Mouse (Mus musculus) inflammation-experienced regulatory T-cells (primary cell): ENCODE data around the gene Lhcgr. TPM values are rescaled to one million over a fixed set of nuclear protein-coding genes. Genes with fewer than 3 reads are reported as not detected.

ENCODE experiments used
- polyA plus RNA-seq, 2 experiments: library from polyadenylated mRNA; unstranded; fragments of 100-300 nt; shearing (Covaris generic); gene quantifications; one replicate each; pipeline ENCODE4 v1.2.1; 2017

Gene Lhcgr
- under 1 TPM; 0.09 to 0.28 TPM for polyA plus RNA-seq

DNA sequence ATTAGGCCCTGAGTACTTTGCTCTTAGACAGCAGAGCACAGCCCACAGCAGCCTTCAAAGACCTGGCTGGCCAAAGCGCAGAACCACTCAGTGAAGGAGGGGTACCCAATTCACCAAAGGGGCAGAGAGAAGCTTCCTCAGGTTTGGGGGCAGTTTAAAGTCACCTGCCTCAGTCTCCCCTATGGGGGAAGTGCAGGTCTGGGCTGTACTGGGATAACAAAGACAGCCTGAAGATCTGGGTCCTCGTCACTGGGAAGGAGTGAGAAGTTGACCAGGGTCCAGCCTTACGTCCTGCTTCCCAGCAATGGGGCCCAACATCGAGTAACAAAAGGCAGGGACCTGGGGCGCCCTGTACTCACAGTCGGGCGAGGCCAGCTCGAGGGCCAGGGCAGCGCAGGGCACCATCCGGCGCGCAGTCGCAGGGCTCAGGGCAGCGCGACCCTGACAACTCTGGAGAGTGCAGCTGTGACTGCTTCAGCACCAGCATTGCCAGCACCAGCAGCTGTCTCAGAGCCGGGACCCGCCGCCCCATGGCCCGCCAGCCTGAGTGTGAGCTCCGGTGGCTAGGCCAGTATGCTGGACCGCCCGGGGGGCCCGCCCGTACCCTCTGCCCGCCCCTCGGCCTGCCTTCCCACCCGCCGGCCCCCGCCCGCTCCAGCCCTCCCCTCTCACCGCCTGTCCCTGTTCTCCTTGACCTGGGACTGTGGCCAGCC, at the start of gene Lhcgr:
TSS of gene Lhcgr (minus strand) at position 551 of the 713 bp plus-strand sequence.

DNA sequence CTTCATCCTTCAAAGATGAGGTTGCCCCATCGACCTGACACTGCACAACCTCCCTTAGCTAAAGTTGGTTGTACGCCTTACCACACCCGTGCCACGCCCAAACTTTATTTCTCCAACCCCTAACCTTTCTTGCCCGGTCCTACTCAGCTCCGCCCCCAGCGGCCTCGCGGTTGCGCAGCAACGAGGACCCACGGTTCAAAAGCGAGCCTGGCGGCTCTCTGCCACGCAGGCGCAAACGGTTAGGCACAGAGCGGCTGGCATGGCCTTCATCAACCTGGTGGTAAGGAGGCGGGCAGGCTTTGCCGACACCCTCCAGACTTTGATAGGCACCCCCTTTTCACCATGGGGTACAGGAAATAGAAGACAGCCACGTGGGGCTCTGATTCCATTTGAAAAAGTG, 123.3 kb downstream of the Lhcgr start, which contains the start of gene Gtf2a1l:
TSS of gene Gtf2a1l (plus strand) at position 209 of the 400 bp plus-strand sequence.

Other genes with a start within 250 kb of the Lhcgr start
- 1 to 10 TPM; 1.5 to 2.4 TPM for gene Ston1, start 194.3 kb downstream of the Lhcgr start, polyA plus RNA-seq
- under 1 TPM; 0.61 to 0.67 TPM for gene Gtf2a1l, start 123.3 kb downstream of the Lhcgr start, polyA plus RNA-seq